10 mouse cellular contexts compared by ENCODE assay signal in the genomic region with DNA sequence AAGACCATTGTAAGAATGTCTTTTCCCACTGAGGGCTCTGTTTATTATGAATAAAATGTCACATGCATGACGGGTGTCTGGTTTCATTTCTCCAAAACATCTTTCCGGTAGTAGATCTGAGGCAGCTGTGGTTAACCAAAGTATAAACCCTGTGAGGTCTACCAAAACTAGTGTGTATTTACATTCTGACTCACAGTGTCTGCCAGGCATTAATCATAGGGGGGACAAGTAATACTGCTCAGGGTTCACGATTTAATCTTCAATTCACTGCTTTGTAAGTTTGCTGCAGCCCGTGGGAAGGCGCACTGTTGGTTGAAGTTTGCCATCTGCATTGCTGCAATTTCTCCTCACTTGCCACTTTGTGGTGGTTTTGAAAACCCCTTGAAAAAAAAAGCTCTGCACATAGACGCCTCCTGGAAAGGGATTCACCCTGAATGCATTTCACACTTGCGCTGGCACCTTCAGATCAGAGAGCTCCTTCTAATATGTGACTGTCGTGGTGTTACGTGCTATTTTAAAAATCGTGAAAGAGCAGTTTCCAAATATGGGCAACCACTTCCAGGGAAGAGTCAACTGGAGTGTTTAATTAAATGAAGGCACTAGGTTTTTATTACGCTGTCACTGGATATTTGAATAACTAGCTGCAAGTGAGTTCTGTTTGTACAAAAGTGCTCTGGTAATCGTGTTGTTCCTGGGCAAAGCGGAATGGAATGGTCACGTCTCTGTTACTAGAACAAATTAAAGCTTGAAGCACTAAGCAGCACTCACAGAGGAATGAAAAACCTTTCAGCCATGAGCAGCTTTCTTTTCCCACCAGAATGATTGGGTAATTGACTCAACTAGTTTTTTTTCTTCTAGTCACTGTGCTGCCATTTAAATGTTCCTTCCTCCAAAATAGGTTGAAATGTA. TPM values are rescaled to one million over a fixed set of nuclear protein-coding genes. Genes with fewer than 3 reads are reported as not detected.
DNase-seq lines count a peak whose midpoint lies in the region; ATAC-seq and TF ChIP-seq lines count a peak whose summit lies in the region.
"Had no signal": no experiment of that assay in that cellular context is flagged by ENCODE, and none has a peak within 500 bp of the region (broad histone marks: within the 10 kb centered on the region; RNA-seq: fewer than 3 reads in every experiment).

No protein-coding gene starts in this region.

- 0 out of 2 replicates have a peak overlapping the region, but pooled peaks have one; percentile 8 for H3K27ac ChIP-seq in hindbrain, embryonic 14.5 days
- H3K27ac ChIP-seq in hindbrain, postnatal 0 days, result no peak overlapping the region
- H3K27ac ChIP-seq: midbrain, embryonic 12.5 days had no signal

- no peaks in the 10 kb centered on the region for H3K4me1 ChIP-seq in hindbrain, embryonic 14.5 days (replicated peaks; ENCODE audit: control insufficient read depth, insufficient read depth, low read length)
- no peaks in the 10 kb centered on the region for H3K4me1 ChIP-seq in hindbrain, postnatal 0 days (ENCODE audit: insufficient read depth, low read length)
- H3K4me1 ChIP-seq: midbrain, embryonic 12.5 days had no signal

- no peaks in the 10 kb centered on the region for H3K79me2 ChIP-seq in C2C12 (ENCODE audit: control insufficient read depth, insufficient read depth)

- no peak for TF ChIP-seq CTCF in hindbrain, postnatal 0 days (IDR thresholded peaks at IDR 0.05; ENCODE audit: low read depth)
- TF ChIP-seq CTCF in C2C12 (IDR thresholded peaks at IDR 0.05; ENCODE audit: control insufficient read depth, insufficient read depth, insufficient read length), result no peak
- no peak for TF ChIP-seq CTCF in brain, embryonic 14.5 days (IDR thresholded peaks at IDR 0.05; ENCODE audit: borderline replicate concordance, extremely low read depth, insufficient read depth, insufficient read length)

- no peaks in the 10 kb centered on the region for H3K36me3 ChIP-seq in hindbrain, embryonic 14.5 days (replicated peaks; ENCODE audit: control insufficient read depth, insufficient read depth)
- no peaks in the 10 kb centered on the region for H3K36me3 ChIP-seq in hindbrain, postnatal 0 days (ENCODE audit: insufficient read depth, low read length)
- H3K36me3 ChIP-seq in C2C12 (ENCODE audit: control insufficient read depth, insufficient read depth), result no peaks in the 10 kb centered on the region
- H3K36me3 ChIP-seq: midbrain, embryonic 12.5 days had no signal

- no peaks in the 10 kb centered on the region for H3K79me3 ChIP-seq in C2C12 (ENCODE audit: low read depth)

- no peaks in the 10 kb centered on the region for H3K9me3 ChIP-seq in hindbrain, embryonic 14.5 days (ENCODE audit: control insufficient read depth, low read length)
- H3K9me3 ChIP-seq in hindbrain, postnatal 0 days (ENCODE audit: low read length), result no peaks in the 10 kb centered on the region
- H3K9me3 ChIP-seq: midbrain, embryonic 12.5 days had no signal

- no peaks in the 10 kb centered on the region for H3K27me3 ChIP-seq in hindbrain, embryonic 14.5 days (ENCODE audit: control insufficient read depth, insufficient read depth, low read length)
- H3K27me3 ChIP-seq in hindbrain, postnatal 0 days (ENCODE audit: insufficient read depth, low read length), result no peaks in the 10 kb centered on the region
- H3K27me3 ChIP-seq in C2C12 (ENCODE audit: control insufficient read depth, insufficient read depth, insufficient read length), result no peaks in the 10 kb centered on the region
- H3K27me3 ChIP-seq: midbrain, embryonic 12.5 days had no signal

- WGBS in hindbrain, embryonic 14.5 days, result 70% methylated on average over 14 of the region's 14 CpGs
- WGBS in hindbrain, postnatal 0 days, result 61% methylated on average over 14 of the region's 14 CpGs

- TF ChIP-seq POLR2A in brain, embryonic 14.5 days (IDR thresholded peaks at IDR 0.05; ENCODE audit: borderline replicate concordance, extremely low read depth, insufficient read depth, insufficient read length, poor library complexity, severe bottlenecking), result no peak

- ATAC-seq in hindbrain, embryonic 14.5 days (ENCODE audit: low FRiP score), result no peak
- no peak for ATAC-seq in hindbrain, postnatal 0 days
- ATAC-seq in monocyte, adult 5-6 weeks (replicated peaks; ENCODE audit: insufficient number of reproducible peaks, low FRiP score, low TSS enrichment, poor library complexity, severe bottlenecking), result peak; percentile 84

- H3K4me3 ChIP-seq in hindbrain, embryonic 14.5 days (replicated peaks; ENCODE audit: low read length), result no peak overlapping the region
- H3K4me3 ChIP-seq in hindbrain, postnatal 0 days (ENCODE audit: low read length), result no peak overlapping the region
- H3K4me3 ChIP-seq in C2C12 (ENCODE audit: insufficient read depth, poor library complexity, severe bottlenecking), result no peak overlapping the region
- H3K4me3 ChIP-seq: midbrain, embryonic 12.5 days had no signal

- no peak for DNase-seq in hindbrain, embryonic 14.5 days (ENCODE audit: low spot score)
- DNase-seq in hindbrain, postnatal 0 days (ENCODE audit: low spot score), result no peak
- DNase-seq in brain, embryonic 14.5 days (ENCODE audit: low read depth), result peak; percentile 65
- no peak for DNase-seq in cerebellum, postnatal 10 days
- no peak for DNase-seq in adrenal gland, postnatal 25 days
- DNase-seq in ovary, adult 18-20 months (ENCODE audit: low spot score), result no peak
- DNase-seq: kidney, adult 18-20 months had no signal

- no peak overlapping the region for H3K9ac ChIP-seq in hindbrain, embryonic 14.5 days
- no peak overlapping the region for H3K9ac ChIP-seq in hindbrain, postnatal 0 days (replicated peaks; ENCODE audit: low read length)
- H3K9ac ChIP-seq: midbrain, embryonic 12.5 days had no signal

- no peak overlapping the region for H3ac ChIP-seq in C2C12 (ENCODE audit: control insufficient read depth, insufficient read length, low read depth)

- H3K4me2 ChIP-seq in hindbrain, embryonic 14.5 days (replicated peaks), result no peak overlapping the region
- H3K4me2 ChIP-seq in hindbrain, postnatal 0 days (ENCODE audit: low read depth, low read length), result no peak overlapping the region
- H3K4me2 ChIP-seq: midbrain, embryonic 12.5 days had no signal

TF ChIP-seq in C2C12, 6 proteins besides CTCF, POLR2A, EP300 and RAD21:
- peak; percentile 41 for TF ChIP-seq USF1 (IDR thresholded peaks at IDR 0.05; ENCODE audit: low read depth)
- peak; percentile 99 for TF ChIP-seq FOSL1 (IDR thresholded peaks at IDR 0.05; ENCODE audit: insufficient read depth, low read length, poor library complexity, severe bottlenecking)
- TF ChIP-seq MYOG (IDR thresholded peaks at IDR 0.05; ENCODE audit: control insufficient read depth, extremely low read depth, insufficient read length), result no peak
- no peak for TF ChIP-seq MAX (IDR thresholded peaks at IDR 0.05)
- TF ChIP-seq MYOD1 (IDR thresholded peaks at IDR 0.05; ENCODE audit: control insufficient read depth, insufficient read length, low read depth), result peak; percentile 58
- TF ChIP-seq CEBPB (IDR thresholded peaks at IDR 0.05; ENCODE audit: low read depth), result no peak

RNA-seq across cellular contexts. Expression of a gene that starts 44.5 kb away (rescaled TPM):
- 38.2 and 40.7 TPM in 2 replicates for polyA plus RNA-seq in hindbrain, embryonic 14.5 days (2014; fragmentation: Nextera tagmentation; extraction: Ambion mirVana)
- 46.5 and 51.0 TPM in 2 replicates for total RNA-seq in hindbrain, postnatal 0 days (2014; rRNA removed)
- 17.7 and 18.1 TPM in 2 replicates for polyA plus RNA-seq in hindbrain, postnatal 0 days (2015; fragmentation: Nextera tagmentation; extraction: Ambion mirVana)
- polyA plus RNA-seq in C2C12 (2012; fragmentation: generic; extraction: Trizol), result 3.0 TPM
- 49.8 and 55.3 TPM in 2 replicates for polyA plus RNA-seq in brain, embryonic 14.5 days (2012; rRNA removed)
- total RNA-seq in monocyte, adult 5-6 weeks (2017), result 26.7 to 39.3 TPM (median 27.8 TPM) in 3 replicates
- 41.9 and 47.6 TPM in 2 replicates for total RNA-seq in adrenal gland, postnatal 25 days (2021)
